Mouse (Mus musculus) stomach, embryonic 14.5 days (tissue): Measurements from ENCODE around the gene Parvg. TPM values are rescaled to one million over a fixed set of nuclear protein-coding genes. Genes with fewer than 3 reads are reported as not detected.

ENCODE experiments used
- ATAC-seq: fragments of 200-750 bp; cut with Nextera tagmentation; 2 replicates; pipeline ENCODE4 v1.8.0; 2017; ENCODE audit warnings: low read depth, moderate TSS enrichment; ENCODE audit not compliant: insufficient number of reproducible peaks, insufficient read depth, low FRiP score
- H3K27ac ChIP-seq: fragments of 300-500 bp; sonication (generic); 2 replicates; pipeline ENCODE4 v1.5.1; 2014; ENCODE audit warnings: mild to moderate bottlenecking, low read length, moderate library complexity, mixed read lengths
- H3K27me3 ChIP-seq: fragments of 300-500 bp; sonication (generic); 2 replicates; pipeline ENCODE4 v1.6.1; 2014; ENCODE audit warnings: low read length, control low read depth, mixed read lengths; ENCODE audit not compliant: control insufficient read depth, insufficient read depth
- H3K36me3 ChIP-seq: fragments of 300-500 bp; sonication (generic); 2 replicates; pipeline ENCODE4 v1.6.1; 2014; ENCODE audit warnings: mild to moderate bottlenecking, control low read depth, low read length, moderate library complexity, mixed read lengths; ENCODE audit not compliant: control insufficient read depth, insufficient read depth
- H3K4me1 ChIP-seq: fragments of 300-500 bp; sonication (generic); 2 replicates; pipeline ENCODE4 v1.6.1; 2014; ENCODE audit warnings: low read length, control low read depth, mixed read lengths; ENCODE audit not compliant: control insufficient read depth, insufficient read depth
- H3K4me2 ChIP-seq: fragments of 300-500 bp; sonication (generic); replicated peaks from 2 replicates; pipeline ENCODE4 v1.6.1; 2014; ENCODE audit warnings: low read depth, low read length, control low read depth
- H3K4me3 ChIP-seq: fragments of 300-500 bp; sonication (generic); 2 replicates; pipeline ENCODE4 v1.5.1; 2014; ENCODE audit warnings: low read depth, low read length, control low read depth
- H3K9ac ChIP-seq: fragments of 300-500 bp; sonication (generic); replicated peaks from 2 replicates; pipeline ENCODE4 v1.6.1; 2014; ENCODE audit warnings: low read depth, mild to moderate bottlenecking, control low read depth, low read length, moderate library complexity, mixed read lengths
- H3K9me3 ChIP-seq: fragments of 300-500 bp; sonication (generic); 2 replicates; pipeline ENCODE4 v1.6.1; 2016; ENCODE audit warnings: low read depth, low read length, control low read depth; ENCODE audit not compliant: control insufficient read depth
- WGBS: fragments of 180-500 bp; shearing (Covaris S2); extraction: QIAGEN DNeasy Blood & Tissue Kit; methylation state at CpG from one replicate; pipeline ENCODE4 v1.1.7; 2014; 5-methylcytosine and 5-hydroxymethylcytosine counted together
- polyA plus RNA-seq: library from polyadenylated mRNA; unstranded; fragments of >200 nt; fragmentation: Nextera tagmentation; extraction: Ambion mirVana; gene quantifications from 2 replicates; pipeline ENCODE4 v1.2.1, GENCODE M21; 2014

Gene Parvg
- polyA plus RNA-seq, 1 experiment from 2014 or later, result 2.0 TPM

- no peaks in the 10 kb centered on the region for H3K36me3 ChIP-seq
- 83% methylated on average over 7 of the region's 7 CpGs for WGBS
- ATAC-seq, result no peak
Observed at GRCm38 (mm10) chr15:84351342-84351741, 27.5 kb downstream of the Parvg start.

GRCm38 (mm10) chr15:84351915-84352844 is 28.4 kb downstream of the Parvg start:
- Histone ChIP-seq H3K4me3 (no peak overlapping the region), H3K9me3 (peaks cover 7% of the 10 kb centered on the region; the same call in 1 of the 2 replicates), H3K4me2 (no peak overlapping the region), H3K27me3 (no peaks in the 10 kb centered on the region), H3K36me3 (no peaks in the 10 kb centered on the region), H3K9ac (no peak overlapping the region), H3K27ac (peak overlapping the region; percentile 4; the same call in 1 of the 2 replicates), H3K4me1 (peaks cover 12% of the 10 kb centered on the region; the same call in 1 of the 2 replicates)
- WGBS, result 52% methylated on average over 21 of the region's 21 CpGs
- ATAC-seq, result 0 out of 2 replicates have a peak, but pooled peaks have one; percentile 28

More at GRCm38 (mm10) chr15:84351342-84351741, 27.5 kb downstream of the Parvg start:
- no peak overlapping the region for H3K9ac ChIP-seq
- H3K27ac ChIP-seq, result no peak overlapping the region
- H3K27me3 ChIP-seq, result no peaks in the 10 kb centered on the region
- no peak overlapping the region for H3K4me2 ChIP-seq
- peaks cover 7% of the 10 kb centered on the region; the same call in 1 of the 2 replicates for H3K9me3 ChIP-seq
- peaks cover 12% of the 10 kb centered on the region; the same call in 1 of the 2 replicates for H3K4me1 ChIP-seq
- H3K4me3 ChIP-seq, result no peak overlapping the region

GRCm38 (mm10) chr15:84355081-84355480 is 31.3 kb downstream of the Parvg start:
- 85% methylated on average over 5 of the region's 5 CpGs for WGBS
- H3K9me3 ChIP-seq, result no peaks in the 10 kb centered on the region
- no peak overlapping the region for H3K4me3 ChIP-seq
- peaks cover 12% of the 10 kb centered on the region; the same call in 1 of the 2 replicates for H3K4me1 ChIP-seq
- H3K36me3 ChIP-seq, result no peaks in the 10 kb centered on the region
- no peak overlapping the region for H3K9ac ChIP-seq
- ATAC-seq, result no peak
- H3K4me2 ChIP-seq, result no peak overlapping the region
- no peaks in the 10 kb centered on the region for H3K27me3 ChIP-seq
- H3K27ac ChIP-seq, result no peak overlapping the region

GRCm38 (mm10) chr15:84364746-84365145 is 40.9 kb downstream of the Parvg start:
- H3K9me3 ChIP-seq, result no peaks in the 10 kb centered on the region
- no peak overlapping the region for H3K4me2 ChIP-seq
- H3K4me1 ChIP-seq, result peaks cover 5% of the 10 kb centered on the region; the same call in 1 of the 2 replicates
- ATAC-seq, result no peak
- no peak overlapping the region for H3K9ac ChIP-seq
- WGBS, result 69% methylated on average over 3 of the region's 3 CpGs
- H3K36me3 ChIP-seq, result no peaks in the 10 kb centered on the region
- H3K27me3 ChIP-seq, result no peaks in the 10 kb centered on the region
- H3K4me3 ChIP-seq, result no peak overlapping the region
- H3K27ac ChIP-seq, result no peak overlapping the region

DNA sequence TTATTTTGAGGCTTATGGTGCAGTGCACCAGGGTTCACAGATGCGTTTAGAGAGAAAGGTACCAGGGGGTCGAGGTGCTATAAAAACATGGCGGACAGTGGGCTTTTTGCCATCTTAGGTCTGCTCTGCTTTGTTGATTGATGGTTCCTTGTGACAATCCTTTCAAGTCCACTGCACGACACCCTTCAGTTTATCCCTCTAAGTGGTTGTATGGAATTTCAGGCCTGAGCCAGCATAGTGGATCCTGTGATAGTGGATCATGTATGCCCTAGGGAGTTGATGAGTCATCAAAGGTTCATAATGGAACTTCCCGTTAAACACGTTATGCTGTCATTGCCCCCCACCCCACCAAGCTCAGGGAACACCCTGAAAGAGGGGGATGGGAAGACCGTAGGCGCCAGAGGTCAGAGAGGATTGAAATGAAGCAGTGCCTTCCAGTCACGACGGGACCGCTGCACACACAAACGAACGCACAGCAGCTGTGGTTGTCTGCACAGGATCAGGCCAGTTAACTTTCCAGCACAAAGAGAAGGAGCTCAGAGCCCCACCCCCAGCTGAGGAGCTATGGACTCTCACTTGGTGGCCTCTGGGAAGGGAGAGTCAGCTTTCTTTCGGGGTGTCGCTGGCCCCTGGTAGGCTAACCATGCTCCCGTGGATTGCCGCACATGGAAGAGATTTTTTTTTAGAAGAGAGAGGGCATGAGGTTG is 42.0 kb downstream of the Parvg start:
- H3K9me3 ChIP-seq, result no peaks in the 10 kb centered on the region
- H3K27ac ChIP-seq, result no peak overlapping the region
- WGBS, result 44% methylated on average over 17 of the region's 17 CpGs
- ATAC-seq, result 0 out of 2 replicates have a peak, but pooled peaks have one; percentile 14
- H3K4me1 ChIP-seq, result peaks cover 5% of the 10 kb centered on the region; the same call in 1 of the 2 replicates
- H3K4me2 ChIP-seq, result no peak overlapping the region
- H3K36me3 ChIP-seq, result no peaks in the 10 kb centered on the region
- no peaks in the 10 kb centered on the region for H3K27me3 ChIP-seq
- H3K9ac ChIP-seq, result no peak overlapping the region
- no peak overlapping the region for H3K4me3 ChIP-seq

DNA sequence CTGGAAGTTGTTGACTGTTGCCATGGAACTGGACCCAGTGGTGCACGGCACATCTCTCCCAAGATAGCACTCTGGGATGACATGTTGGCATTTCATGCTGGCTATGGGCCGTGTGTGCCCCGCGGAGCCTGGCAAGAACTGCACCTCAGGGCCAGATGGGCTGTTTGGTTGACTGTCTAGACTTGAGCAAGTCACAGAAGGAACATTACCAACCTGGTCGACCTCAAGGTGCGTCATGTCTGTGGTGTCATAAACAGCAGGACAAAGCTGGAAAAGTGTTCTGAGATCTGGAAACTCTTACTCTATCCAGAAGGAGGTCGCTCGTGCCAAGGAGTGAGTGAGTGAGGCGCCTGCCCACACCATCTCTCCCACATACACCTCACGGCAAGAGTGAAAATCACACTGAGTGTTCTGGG is 42.8 kb downstream of the Parvg start:
- Histone ChIP-seq H3K27me3 (no peaks in the 10 kb centered on the region), H3K9ac (no peak overlapping the region), H3K9me3 (no peaks in the 10 kb centered on the region), H3K4me2 (no peak overlapping the region), H3K4me3 (no peak overlapping the region), H3K4me1 (peaks cover 5% of the 10 kb centered on the region; the same call in 1 of the 2 replicates), H3K27ac (no peak overlapping the region), H3K36me3 (no peaks in the 10 kb centered on the region)
- ATAC-seq, result no peak
- 85% methylated on average over 10 of the region's 10 CpGs for WGBS

DNA sequence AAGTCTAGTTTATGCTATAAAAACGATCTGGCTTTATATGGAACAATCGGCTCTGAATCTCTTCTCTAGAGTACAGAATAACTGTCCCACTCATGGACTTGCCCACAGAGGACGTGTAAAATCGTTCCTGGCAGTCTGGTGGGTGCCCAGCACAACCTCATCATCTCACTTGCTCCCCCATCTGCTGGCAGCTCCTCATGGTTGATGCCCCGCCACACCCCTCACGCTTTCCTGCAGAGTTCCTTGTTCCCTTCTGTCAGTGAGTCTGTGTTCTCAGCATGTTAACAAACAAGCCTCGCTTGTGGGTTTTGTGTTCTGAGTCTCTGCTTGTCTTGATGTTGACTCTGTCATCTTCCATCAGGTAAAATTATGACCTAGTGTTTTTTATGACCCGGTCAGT is 43.6 kb downstream of the Parvg start:
- no peak for ATAC-seq
- Histone ChIP-seq H3K27me3 (no peaks in the 10 kb centered on the region), H3K4me2 (no peak overlapping the region), H3K9me3 (no peaks in the 10 kb centered on the region), H3K9ac (no peak overlapping the region), H3K4me1 (peaks cover 5% of the 10 kb centered on the region; the same call in 1 of the 2 replicates), H3K36me3 (no peaks in the 10 kb centered on the region), H3K27ac (no peak overlapping the region), H3K4me3 (no peak overlapping the region)
- 80% methylated on average over 8 of the region's 8 CpGs for WGBS

DNA sequence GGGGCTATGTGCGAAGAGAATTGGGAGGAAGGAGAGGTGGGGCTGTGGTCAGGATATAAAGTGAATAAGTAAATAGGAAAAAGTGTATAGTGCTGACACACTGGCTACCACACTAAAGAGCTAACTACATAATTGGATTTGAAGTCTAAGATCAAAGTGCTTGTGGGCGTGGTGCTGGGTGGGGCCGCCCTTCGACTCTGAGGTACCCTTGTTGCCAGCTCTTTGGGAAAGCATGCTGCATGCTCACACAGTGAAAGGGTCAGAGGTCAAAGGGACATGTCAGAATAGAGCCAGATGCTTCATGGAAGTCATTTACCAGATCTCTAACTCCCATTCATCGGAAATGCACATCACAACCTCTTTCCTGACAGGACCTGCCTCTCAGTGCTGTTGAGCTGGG is 49.0 kb downstream of the Parvg start:
- Histone ChIP-seq H3K4me1 (no peaks in the 10 kb centered on the region), H3K4me3 (no peak overlapping the region), H3K9me3 (peaks cover 8% of the 10 kb centered on the region; the same call in 1 of the 2 replicates), H3K36me3 (no peaks in the 10 kb centered on the region), H3K4me2 (no peak overlapping the region), H3K9ac (no peak overlapping the region), H3K27ac (no peak overlapping the region), H3K27me3 (no peaks in the 10 kb centered on the region)
- no peak for ATAC-seq
- WGBS, result 72% methylated on average over 5 of the region's 5 CpGs
